Mouse (Mus musculus) liver, postnatal 0 days (tissue): ENCODE measurements around the gene Sass6.

Source experiments
- CTCF ChIP-seq: sonication (generic); IDR thresholded peaks from 2 replicates; pipeline ENCODE4 v1.5.1; 2016; ENCODE audit warnings: antibody characterized with exemption, low read depth
- EP300 ChIP-seq: IDR thresholded peaks from 2 replicates; pipeline ENCODE4 v1.6.1; 2016; ENCODE audit warnings: antibody characterized with exemption, low read depth, mild to moderate bottlenecking

GRCm38 (mm10) chr3:116642373-116642772 is 47.6 kb downstream of the Sass6 start:
- TF ChIP-seq CTCF (no peak), EP300 (no peak)
